Mouse (Mus musculus): ENCODE results near the gene Tctn1. TPM values are rescaled to one million over a fixed set of nuclear protein-coding genes. Genes with fewer than 3 reads are reported as not detected.

The Tctn1 gene
- polyA plus RNA-seq, 1 experiment from 2014 or later = 4.8 TPM

GRCm38 (mm10) chr5:122300071-122300518 lies 35.8 kb upstream of the Tctn1 start:
- ATAC-seq (ENCODE audit: insufficient number of reproducible peaks, insufficient read depth, low FRiP score, low TSS enrichment, low read depth) = no peak
- no peaks in the 10 kb centered on the region for H3K27me3 ChIP-seq
- no peaks in the 10 kb centered on the region for H3K36me3 ChIP-seq
- no peak overlapping the region for H3K4me3 ChIP-seq (replicated peaks)
- H3K27ac ChIP-seq = no peak overlapping the region
- WGBS = 85% methylated on average over 6 of the region's 6 CpGs
- no peak overlapping the region for H3K4me2 ChIP-seq
- H3K9me3 ChIP-seq = no peaks in the 10 kb centered on the region
- no peak overlapping the region for H3K9ac ChIP-seq (replicated peaks)
- H3K4me1 ChIP-seq (replicated peaks) = peaks cover 29% of the 10 kb centered on the region

DNA sequence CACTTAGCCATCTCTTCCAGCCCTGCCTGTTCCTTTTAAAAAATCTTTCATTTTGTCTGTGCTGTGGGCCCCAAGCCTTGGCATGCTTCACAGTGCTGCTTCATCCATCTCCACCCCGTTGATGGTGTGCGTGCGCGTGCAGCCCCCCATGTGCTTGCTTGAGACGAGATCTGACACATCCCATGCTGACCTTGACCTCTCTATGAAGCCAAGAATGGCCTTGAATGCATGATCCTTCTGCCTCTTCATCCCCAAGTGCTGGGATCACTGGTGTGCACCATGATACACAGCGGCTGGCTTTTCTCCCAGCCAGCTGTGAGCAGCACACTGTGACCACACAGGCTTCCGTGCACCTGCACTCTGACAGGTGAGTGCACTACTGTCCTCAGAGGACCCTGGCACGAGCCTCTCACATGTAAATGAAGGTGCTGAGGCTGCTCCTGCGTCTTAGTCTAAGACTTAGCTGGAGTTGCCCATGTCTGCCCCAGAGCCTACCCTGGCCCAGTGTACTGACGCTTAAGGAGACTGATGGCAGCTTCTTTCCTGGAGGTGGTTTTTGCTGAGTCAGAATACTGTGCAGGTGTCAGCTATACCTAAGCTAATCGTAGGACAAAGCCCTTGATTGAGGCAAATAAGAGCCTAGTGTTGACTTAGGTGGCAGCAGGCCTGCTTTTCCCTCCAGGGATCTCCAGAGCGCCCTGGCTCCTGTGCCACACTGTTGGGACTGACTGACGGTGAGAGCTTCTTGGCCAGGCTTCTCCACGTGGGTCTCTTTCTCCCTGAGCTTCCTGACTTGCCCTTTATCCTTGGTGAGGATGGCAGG lies 31.1 kb upstream of the Tctn1 start:
- 82% methylated on average over 14 of the region's 14 CpGs for WGBS
- H3K4me2 ChIP-seq = no peak overlapping the region
- H3K9me3 ChIP-seq = no peaks in the 10 kb centered on the region
- H3K27me3 ChIP-seq = no peaks in the 10 kb centered on the region
- H3K27ac ChIP-seq = no peak overlapping the region
- H3K36me3 ChIP-seq = no peaks in the 10 kb centered on the region
- no peak for ATAC-seq (ENCODE audit: insufficient number of reproducible peaks, insufficient read depth, low FRiP score, low TSS enrichment, low read depth)
- H3K4me1 ChIP-seq (replicated peaks) = peaks cover 23% of the 10 kb centered on the region
- H3K9ac ChIP-seq (replicated peaks) = no peak overlapping the region
- H3K4me3 ChIP-seq (replicated peaks) = no peak overlapping the region

- no peak for ATAC-seq (ENCODE audit: insufficient number of reproducible peaks, insufficient read depth, low FRiP score, low TSS enrichment, low read depth)
- Histone ChIP-seq H3K27ac (no peak overlapping the region), H3K9ac (replicated peaks) (no peak overlapping the region), H3K4me2 (no peak overlapping the region), H3K4me1 (replicated peaks) (peaks cover 20% of the 10 kb centered on the region), H3K4me3 (replicated peaks) (no peak overlapping the region), H3K36me3 (peaks cover 3% of the 10 kb centered on the region; the same call in 1 of the 2 replicates), H3K9me3 (0 out of 2 replicates have a peak, but pooled peaks cover 5% of the 10 kb centered on the region), H3K27me3 (no peaks in the 10 kb centered on the region)
- 86% methylated on average over 3 of the region's 3 CpGs for WGBS
These were observed 30.0 kb upstream of the Tctn1 start for GRCm38 (mm10) chr5:122294219-122294735.

- H3K9ac ChIP-seq (replicated peaks) = no peak overlapping the region
- H3K9me3 ChIP-seq = 0 out of 2 replicates have a peak, but pooled peaks cover 5% of the 10 kb centered on the region
- peaks cover 20% of the 10 kb centered on the region for H3K4me1 ChIP-seq (replicated peaks)
- no peaks in the 10 kb centered on the region for H3K27me3 ChIP-seq
- H3K4me3 ChIP-seq (replicated peaks) = no peak overlapping the region
- WGBS = 72% methylated on average over 6 of the region's 6 CpGs
- peaks cover 15% of the 10 kb centered on the region; the same call in 1 of the 2 replicates for H3K36me3 ChIP-seq
- no peak overlapping the region for H3K27ac ChIP-seq
- H3K4me2 ChIP-seq = no peak overlapping the region
- no peak for ATAC-seq (ENCODE audit: insufficient number of reproducible peaks, insufficient read depth, low FRiP score, low TSS enrichment, low read depth)
These were observed 28.9 kb upstream of the Tctn1 start for GRCm38 (mm10) chr5:122293131-122293530.

GRCm38 (mm10) chr5:122291553-122292339 lies 27.5 kb upstream of the Tctn1 start:
- peaks cover 20% of the 10 kb centered on the region for H3K4me1 ChIP-seq (replicated peaks)
- 80% methylated on average over 17 of the region's 17 CpGs for WGBS
- H3K4me2 ChIP-seq = no peak overlapping the region
- no peak overlapping the region for H3K9ac ChIP-seq (replicated peaks)
- 0 out of 2 replicates have a peak, but pooled peaks cover 5% of the 10 kb centered on the region for H3K9me3 ChIP-seq
- H3K36me3 ChIP-seq = peaks cover 28% of the 10 kb centered on the region
- no peaks in the 10 kb centered on the region for H3K27me3 ChIP-seq
- ATAC-seq (ENCODE audit: insufficient number of reproducible peaks, insufficient read depth, low FRiP score, low TSS enrichment, low read depth) = no peak
- no peak overlapping the region for H3K4me3 ChIP-seq (replicated peaks)
- H3K27ac ChIP-seq = no peak overlapping the region

- WGBS = 65% methylated on average over 6 of the region's 6 CpGs
These were observed 26.9 kb upstream of the Tctn1 start for GRCm38 (mm10) chr5:122291149-122291548.

DNA sequence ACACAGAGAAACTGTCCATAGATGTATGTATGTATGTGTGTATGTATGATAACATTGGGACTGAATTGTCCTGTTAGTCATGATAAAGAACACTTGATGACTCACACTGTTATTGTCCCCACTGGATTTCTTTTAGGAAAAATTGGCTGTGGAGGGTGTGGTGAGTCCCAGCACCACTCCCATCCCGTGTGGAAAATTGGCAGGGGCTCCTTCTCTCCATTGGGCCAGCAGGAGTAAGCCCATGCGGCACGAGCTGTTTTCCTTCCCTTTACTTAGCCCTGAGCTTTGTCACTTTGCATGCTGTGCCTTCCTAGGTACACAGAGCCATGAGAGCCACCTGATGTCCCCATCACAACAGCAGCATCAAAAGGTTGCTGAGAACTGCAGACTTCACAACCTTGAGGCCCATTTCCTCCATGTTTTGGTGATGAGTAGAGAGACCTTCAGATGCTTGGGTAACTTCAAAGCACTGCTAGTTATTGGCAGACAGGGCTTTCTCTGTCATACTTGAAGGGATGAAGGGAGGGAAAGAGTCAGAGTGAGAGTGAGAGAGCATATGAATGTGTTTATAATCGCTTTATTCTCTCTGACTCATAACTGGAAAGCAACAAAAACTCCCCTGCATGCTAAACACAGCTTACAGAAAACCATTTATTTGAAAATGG lies 24.0 kb upstream of the Tctn1 start:
- Histone ChIP-seq H3K4me1 (replicated peaks) (peaks cover 26% of the 10 kb centered on the region), H3K4me3 (replicated peaks) (no peak overlapping the region), H3K9me3 (0 out of 2 replicates have a peak, but pooled peaks cover 5% of the 10 kb centered on the region), H3K9ac (replicated peaks) (no peak overlapping the region), H3K36me3 (peaks cover 28% of the 10 kb centered on the region), H3K27me3 (no peaks in the 10 kb centered on the region), H3K4me2 (no peak overlapping the region), H3K27ac (no peak overlapping the region)
- WGBS = 92% methylated on average over 4 of the region's 4 CpGs
- ATAC-seq (ENCODE audit: insufficient number of reproducible peaks, insufficient read depth, low FRiP score, low TSS enrichment, low read depth) = no peak

More at GRCm38 (mm10) chr5:122291149-122291548, 26.9 kb upstream of the Tctn1 start:
- H3K9ac ChIP-seq (replicated peaks) = no peak overlapping the region
- H3K27me3 ChIP-seq = no peaks in the 10 kb centered on the region
- 0 out of 2 replicates have a peak, but pooled peaks cover 5% of the 10 kb centered on the region for H3K9me3 ChIP-seq
- H3K27ac ChIP-seq = no peak overlapping the region
- no peak overlapping the region for H3K4me2 ChIP-seq
- no peak for ATAC-seq (ENCODE audit: insufficient number of reproducible peaks, insufficient read depth, low FRiP score, low TSS enrichment, low read depth)
- no peak overlapping the region for H3K4me3 ChIP-seq (replicated peaks)
- peaks cover 28% of the 10 kb centered on the region for H3K36me3 ChIP-seq
- peaks cover 23% of the 10 kb centered on the region for H3K4me1 ChIP-seq (replicated peaks)

DNA sequence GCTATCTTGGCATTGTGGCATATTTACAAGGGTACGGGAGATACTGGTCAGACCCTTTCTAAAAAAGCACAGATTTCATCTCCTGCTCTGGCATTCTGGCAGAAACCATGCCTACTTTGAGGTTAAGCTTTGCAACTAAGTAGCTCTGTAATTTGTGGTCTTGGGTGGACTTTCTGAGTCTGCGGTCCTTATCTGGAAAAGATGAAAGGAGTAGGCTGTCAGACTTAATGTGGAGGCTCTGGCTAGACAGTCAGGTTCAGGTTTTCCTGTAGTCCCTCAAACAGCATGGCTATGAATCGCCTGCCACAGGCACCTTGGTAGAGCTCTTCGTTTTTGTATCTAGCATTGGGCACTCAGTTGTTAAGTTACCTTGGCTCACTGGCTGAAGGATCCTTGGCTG lies 22.8 kb upstream of the Tctn1 start:
- Histone ChIP-seq H3K4me2 (no peak overlapping the region), H3K4me1 (replicated peaks) (peaks cover 15% of the 10 kb centered on the region), H3K27ac (no peak overlapping the region), H3K4me3 (replicated peaks) (no peak overlapping the region), H3K9me3 (0 out of 2 replicates have a peak, but pooled peaks cover 5% of the 10 kb centered on the region), H3K27me3 (no peaks in the 10 kb centered on the region), H3K9ac (replicated peaks) (no peak overlapping the region), H3K36me3 (peaks cover 28% of the 10 kb centered on the region)
- WGBS = 82% methylated on average over 4 of the region's 4 CpGs
- ATAC-seq (ENCODE audit: insufficient number of reproducible peaks, insufficient read depth, low FRiP score, low TSS enrichment, low read depth) = no peak

GRCm38 (mm10) chr5:122286191-122286590 lies 21.9 kb upstream of the Tctn1 start:
- ATAC-seq (ENCODE audit: insufficient number of reproducible peaks, insufficient read depth, low FRiP score, low TSS enrichment, low read depth) = no peak
- Histone ChIP-seq H3K9ac (replicated peaks) (no peak overlapping the region), H3K9me3 (0 out of 2 replicates have a peak, but pooled peaks cover 5% of the 10 kb centered on the region), H3K27ac (no peak overlapping the region), H3K4me2 (no peak overlapping the region), H3K4me1 (replicated peaks) (peaks cover 15% of the 10 kb centered on the region), H3K27me3 (no peaks in the 10 kb centered on the region), H3K36me3 (peaks cover 28% of the 10 kb centered on the region), H3K4me3 (replicated peaks) (0 out of 2 replicates have a peak overlapping the region, but pooled peaks have one; percentile 4)
- WGBS = 81% methylated on average over 10 of the region's 10 CpGs

DNA sequence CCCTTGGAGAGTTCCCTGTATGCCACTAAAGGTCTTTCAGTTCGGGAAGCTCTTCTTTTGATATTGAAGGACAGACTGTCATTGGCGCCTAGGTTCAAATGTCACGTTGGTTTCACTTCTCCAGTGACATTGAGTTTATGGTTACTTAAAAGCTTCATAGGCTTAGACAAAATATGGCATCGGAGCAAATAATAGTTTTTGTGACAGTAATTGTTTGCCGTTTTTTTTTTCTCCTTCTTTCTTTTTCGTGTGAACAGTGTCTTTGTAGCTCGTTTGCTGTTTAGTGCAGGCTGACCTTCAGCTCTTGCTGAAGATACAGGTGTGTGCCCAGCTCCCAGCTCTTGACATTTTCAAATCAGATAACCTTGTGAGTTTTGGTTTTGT lies 21.5 kb upstream of the Tctn1 start:
- WGBS = 58% methylated on average over 7 of the region's 7 CpGs
- no peak for ATAC-seq (ENCODE audit: insufficient number of reproducible peaks, insufficient read depth, low FRiP score, low TSS enrichment, low read depth)
- H3K9ac ChIP-seq (replicated peaks) = no peak overlapping the region
- no peaks in the 10 kb centered on the region for H3K27me3 ChIP-seq
- no peak overlapping the region for H3K27ac ChIP-seq
- 0 out of 2 replicates have a peak, but pooled peaks cover 5% of the 10 kb centered on the region for H3K9me3 ChIP-seq
- H3K4me1 ChIP-seq (replicated peaks) = peaks cover 19% of the 10 kb centered on the region
- H3K36me3 ChIP-seq = peaks cover 28% of the 10 kb centered on the region
- H3K4me3 ChIP-seq (replicated peaks) = peak overlapping the region; percentile 98
- peak overlapping the region; percentile 98 for H3K4me2 ChIP-seq

Measured in limb, embryonic 12.5 days (tissue).